Mouse (Mus musculus): ENCODE results near the gene Ddx54. TPM values are rescaled to one million over a fixed set of nuclear protein-coding genes. Genes with fewer than 3 reads are reported as not detected.
A peak's percentile ranks its signal among the peaks of the same experiment; 100 is the strongest.

Gene Ddx54
- total and polyA plus RNA-seq, 3 experiments, result 63.7 to 91.8 (median 83.6) TPM

GRCm38 (mm10) chr5:120576781-120577301 lies 35.7 kb upstream of the Ddx54 start:
- no peak for DNase-seq (ENCODE audit: extremely low read depth)
- TF ChIP-seq ZKSCAN1 (IDR thresholded peaks at IDR 0.05; ENCODE audit: borderline replicate concordance, low read depth, low read length) (no peak), MAFK (IDR thresholded peaks at IDR 0.05; ENCODE audit: insufficient replicate concordance, low read length) (no peak), MEF2A (IDR thresholded peaks at IDR 0.05; ENCODE audit: borderline replicate concordance, low read depth, low read length) (no peak), KAT2A (IDR thresholded peaks at IDR 0.05; ENCODE audit: insufficient replicate concordance, low read length) (no peak), JUN (IDR thresholded peaks at IDR 0.05; ENCODE audit: insufficient read depth, low read depth, low read length) (no peak), MXI1 (IDR thresholded peaks at IDR 0.05; ENCODE audit: low read depth, low read length) (no peak), ZMIZ1 (IDR thresholded peaks at IDR 0.05; ENCODE audit: low read depth, low read length) (no peak), MAZ (IDR thresholded peaks at IDR 0.05; ENCODE audit: low read depth, low read length) (no peak), NRF1 (IDR thresholded peaks at IDR 0.05; ENCODE audit: low read depth, low read length) (no peak), RAD21 (IDR thresholded peaks at IDR 0.05; ENCODE audit: low read depth, low read length) (no peak), CHD2 (IDR thresholded peaks at IDR 0.05; ENCODE audit: low read length) (no peak), USF1 (IDR thresholded peaks at IDR 0.05; ENCODE audit: low read depth, low read length) (no peak), ETS1 (conservative IDR thresholded peaks at IDR 0.05; ENCODE audit: low read depth, low read length) (no peak), GABPA (IDR thresholded peaks at IDR 0.05; ENCODE audit: insufficient replicate concordance, low read depth, low read length) (no peak), TBP (conservative IDR thresholded peaks at IDR 0.05; ENCODE audit: low read depth, low read length) (no peak), HCFC1 (IDR thresholded peaks at IDR 0.05; ENCODE audit: low read depth, low read length) (no peak), EP300 (IDR thresholded peaks at IDR 0.05; ENCODE audit: low read length) (no peak)
- Histone ChIP-seq H3K4me3 (replicated peaks in 1 of 3; ENCODE audit: low read depth in 2 of 3, low read length in 2 of 3, poor library complexity in 1 of 3) (no peak overlapping the region), H3K79me2 (replicated peaks; ENCODE audit: control insufficient read depth, extremely low read depth, insufficient read depth, poor library complexity, severe bottlenecking) (no peaks in the 10 kb centered on the region), H3K4me1 (ENCODE audit: control insufficient read depth in 1 of 2, insufficient read depth in 2 of 2) (peaks cover 28 to 41% of the 10 kb centered on the region in 2 experiments), H3K36me3 (replicated peaks in 1 of 2; ENCODE audit: control insufficient read depth in 1 of 2, insufficient read depth in 1 of 2, low read length in 1 of 2) (peaks cover 0 to 7% of the 10 kb centered on the region in 2 experiments), H3K9me3 (replicated peaks; ENCODE audit: low read length) (peaks cover 2% of the 10 kb centered on the region), H3K27me3 (replicated peaks) (no peaks in the 10 kb centered on the region), H3K27ac (ENCODE audit: insufficient read depth, low read depth) (no peak overlapping the region), H3K4me2 (ENCODE audit: insufficient read depth, low read depth, poor library complexity, severe bottlenecking) (no peak overlapping the region), H3K9ac (ENCODE audit: insufficient read depth, low read depth) (no peak overlapping the region)
- dilution Hi-C loops (cut with MboI; ENCODE audit: extremely low pct_ligation_motif_present, extremely low pct_unique_long_range_greater_than_20kb, low sequenced_read_pairs), result no loop called here
- in situ Hi-C loops (cut with MboI; ENCODE audit: low pct_ligation_motif_present, low pct_unique_long_range_greater_than_20kb, low sequenced_read_pairs), result no loop called here

- dilution Hi-C loops (cut with MboI; ENCODE audit: extremely low pct_ligation_motif_present, extremely low pct_unique_long_range_greater_than_20kb, low sequenced_read_pairs) (no loop called here), in situ Hi-C loops (cut with MboI; ENCODE audit: low pct_ligation_motif_present, low pct_unique_long_range_greater_than_20kb, low sequenced_read_pairs) (no loop called here)
- H3K4me2 ChIP-seq (ENCODE audit: insufficient read depth, low read depth, poor library complexity, severe bottlenecking), result no peak overlapping the region; the same call in 1 of the 2 replicates
- no peaks in the 10 kb centered on the region for H3K79me2 ChIP-seq (replicated peaks; ENCODE audit: control insufficient read depth, extremely low read depth, insufficient read depth, poor library complexity, severe bottlenecking)
- H3K27ac ChIP-seq (ENCODE audit: insufficient read depth, low read depth), result no peak overlapping the region
- H3K27me3 ChIP-seq (replicated peaks), result no peaks in the 10 kb centered on the region
- no peak overlapping the region for H3K4me3 ChIP-seq (replicated peaks in 1 of 3; ENCODE audit: low read depth in 2 of 3, low read length in 2 of 3, poor library complexity in 1 of 3)
- peaks cover 0 to 13% of the 10 kb centered on the region in 2 experiments for H3K36me3 ChIP-seq (replicated peaks in 1 of 2; ENCODE audit: control insufficient read depth in 1 of 2, insufficient read depth in 1 of 2, low read length in 1 of 2)
- no peak overlapping the region for H3K9ac ChIP-seq (ENCODE audit: insufficient read depth, low read depth)
- H3K9me3 ChIP-seq (replicated peaks; ENCODE audit: low read length), result peaks cover 6% of the 10 kb centered on the region
- DNase-seq (ENCODE audit: extremely low read depth), result peak; percentile 48
- peaks cover 28 to 43% of the 10 kb centered on the region in 2 experiments for H3K4me1 ChIP-seq (ENCODE audit: control insufficient read depth in 1 of 2, insufficient read depth in 2 of 2)
- TF ChIP-seq TCF12 (IDR thresholded peaks at IDR 0.05; ENCODE audit: low read depth, low read length) (0 out of 2 replicates have a peak, but pooled peaks have one; percentile 31), USF1 (IDR thresholded peaks at IDR 0.05; ENCODE audit: low read depth, low read length) (no peak), ETS1 (conservative IDR thresholded peaks at IDR 0.05; ENCODE audit: low read depth, low read length) (peak; percentile 32; the same call in 1 of the 2 replicates), BHLHE40 (IDR thresholded peaks at IDR 0.05; ENCODE audit: low read depth, low read length) (peak; percentile 38; the same call in 1 of the 2 replicates), POLR2A (IDR thresholded peaks at IDR 0.05; ENCODE audit: low read depth, low read length) (no peak), GABPA (IDR thresholded peaks at IDR 0.05; ENCODE audit: insufficient replicate concordance, low read depth, low read length) (no peak), CHD1 (IDR thresholded peaks at IDR 0.05; ENCODE audit: low read depth, low read length) (no peak), CTCF (conservative IDR thresholded peaks at IDR 0.05 in 1 of 2, IDR thresholded peaks at IDR 0.05 in 1 of 2; ENCODE audit: low read depth in 2 of 2, low read length in 2 of 2) (peak in 1 of 2 experiments; percentile 40; a peak in 2 of 4 replicates), ZC3H11A (IDR thresholded peaks at IDR 0.05; ENCODE audit: low read depth, low read length) (no peak), NRF1 (IDR thresholded peaks at IDR 0.05; ENCODE audit: low read depth, low read length) (no peak), ZKSCAN1 (IDR thresholded peaks at IDR 0.05; ENCODE audit: borderline replicate concordance, low read depth, low read length) (no peak), HCFC1 (IDR thresholded peaks at IDR 0.05; ENCODE audit: low read depth, low read length) (no peak), MAZ (IDR thresholded peaks at IDR 0.05; ENCODE audit: low read depth, low read length) (no peak), ELF1 (IDR thresholded peaks at IDR 0.05; ENCODE audit: low read depth, low read length) (no peak), MAX (IDR thresholded peaks at IDR 0.05; ENCODE audit: low read length) (peak; percentile 34; the same call in 1 of the 2 replicates), IRF4 (IDR thresholded peaks at IDR 0.05; ENCODE audit: low read depth, low read length) (0 out of 2 replicates have a peak, but pooled peaks have one; percentile 15), MXI1 (IDR thresholded peaks at IDR 0.05; ENCODE audit: low read depth, low read length) (peak; percentile 29; the same call in 1 of the 2 replicates), E2F4 (IDR thresholded peaks at IDR 0.05; ENCODE audit: insufficient replicate concordance, low read depth, low read length) (no peak), CHD2 (IDR thresholded peaks at IDR 0.05; ENCODE audit: low read length) (no peak), TBP (conservative IDR thresholded peaks at IDR 0.05; ENCODE audit: low read depth, low read length) (no peak), SIN3A (IDR thresholded peaks at IDR 0.05; ENCODE audit: low read length) (no peak), RAD21 (IDR thresholded peaks at IDR 0.05; ENCODE audit: low read depth, low read length) (no peak; the same call in 1 of the 2 replicates), UBTF (IDR thresholded peaks at IDR 0.05; ENCODE audit: low read depth, low read length) (no peak)
Observed at GRCm38 (mm10) chr5:120577935-120578441, 34.6 kb upstream of the Ddx54 start.

Data from CH12.LX (cell line).